Mouse (Mus musculus) thymus, adult 2 months (tissue): Measurements from ENCODE around the gene Kcna7.

ENCODE experiments used
- CTCF ChIP-seq: fragments of 200-500 bp; IDR thresholded peaks from 2 replicates; pipeline ENCODE4 v1.5.1; 2012; ENCODE audit warnings: mild to moderate bottlenecking, control low read depth, low read length, moderate library complexity, borderline replicate concordance; ENCODE audit not compliant: control insufficient read depth, poor library complexity, insufficient read depth; ENCODE audit errors: extremely low read depth
- POLR2A ChIP-seq: fragments of 200-500 bp; IDR thresholded peaks from 2 replicates; pipeline ENCODE4 v1.6.1; 2012; ENCODE audit warnings: mild to moderate bottlenecking, low read length, control low read depth, moderate library complexity; ENCODE audit not compliant: control insufficient read depth, poor library complexity, insufficient read depth; ENCODE audit errors: extremely low read depth

GRCm38 (mm10) chr7:45367020-45367880 lies 38.2 kb upstream of the Kcna7 start:
- peak; percentile 80 for TF ChIP-seq CTCF
- TF ChIP-seq POLR2A = peak; percentile 36; the same call in 1 of the 2 replicates
